ENCODE assay signal across 9 mouse cellular contexts in genomic region chrX:164373081-164373480, GRCm38 (mm10). TPM values are rescaled to one million over a fixed set of nuclear protein-coding genes. Genes with fewer than 3 reads are reported as not detected.
A peak's percentile ranks its signal among the peaks of the same experiment; 100 is the strongest.
DNase-seq lines count a peak whose midpoint lies in the region; ATAC-seq lines count a peak whose summit lies in the region.
"Had no signal": no experiment of that assay in that cellular context is flagged by ENCODE, and none has a peak within 500 bp of the region (broad histone marks: within the 10 kb centered on the region; RNA-seq: fewer than 3 reads in every experiment).

Gene Vegfd (plus strand): TSS chrX:164373378.

- no peaks in the 10 kb centered on the region for H3K9me3 ChIP-seq in forebrain, embryonic 13.5 days (replicated peaks)
- no peaks in the 10 kb centered on the region for H3K9me3 ChIP-seq in forebrain, embryonic 10.5 days
- H3K9me3 ChIP-seq in embryonic facial prominence, embryonic 11.5 days (replicated peaks; ENCODE audit: control insufficient read depth, low read length) = no peaks in the 10 kb centered on the region
- no peaks in the 10 kb centered on the region for H3K9me3 ChIP-seq in hindbrain, embryonic 11.5 days (ENCODE audit: control insufficient read depth, low read length)
- H3K9me3 ChIP-seq: embryonic facial prominence, embryonic 13.5 days had no signal

- H3K9ac ChIP-seq in forebrain, embryonic 13.5 days = no peak within 1 kb of the TSS
- H3K9ac ChIP-seq in embryonic facial prominence, embryonic 11.5 days (replicated peaks; ENCODE audit: low read length) = no peak within 1 kb of the TSS
- H3K9ac ChIP-seq in hindbrain, embryonic 11.5 days (ENCODE audit: low read depth, low read length) = no peak within 1 kb of the TSS
- H3K9ac ChIP-seq: embryonic facial prominence, embryonic 13.5 days had no signal

- H3K4me2 ChIP-seq in forebrain, embryonic 13.5 days = no peak within 1 kb of the TSS
- no peak within 1 kb of the TSS for H3K4me2 ChIP-seq in embryonic facial prominence, embryonic 11.5 days (ENCODE audit: low read depth, low read length)
- H3K4me2 ChIP-seq in hindbrain, embryonic 11.5 days (replicated peaks; ENCODE audit: low read depth, low read length) = no peak within 1 kb of the TSS
- H3K4me2 ChIP-seq: embryonic facial prominence, embryonic 13.5 days had no signal

- no peaks in the 10 kb centered on the region; the same call in 1 of the 2 replicates for H3K27me3 ChIP-seq in forebrain, embryonic 13.5 days
- peaks cover 51% of the 10 kb centered on the region for H3K27me3 ChIP-seq in forebrain, embryonic 10.5 days (ENCODE audit: poor library complexity, severe bottlenecking)
- no peaks in the 10 kb centered on the region for H3K27me3 ChIP-seq in embryonic facial prominence, embryonic 11.5 days (ENCODE audit: control insufficient read depth, insufficient read depth, low read length)
- no peaks in the 10 kb centered on the region for H3K27me3 ChIP-seq in hindbrain, embryonic 11.5 days (ENCODE audit: control insufficient read depth, insufficient read depth, low read length)

- H3K27ac ChIP-seq in forebrain, embryonic 13.5 days = no peak within 1 kb of the TSS
- H3K27ac ChIP-seq in forebrain, embryonic 10.5 days = no peak within 1 kb of the TSS
- H3K27ac ChIP-seq in embryonic facial prominence, embryonic 11.5 days (replicated peaks; ENCODE audit: low read depth, low read length) = no peak within 1 kb of the TSS
- H3K27ac ChIP-seq in hindbrain, embryonic 11.5 days (ENCODE audit: low read depth, low read length) = no peak within 1 kb of the TSS
- H3K27ac ChIP-seq: embryonic facial prominence, embryonic 13.5 days had no signal

- 35% methylated on average over 3 of the region's 3 CpGs for WGBS in forebrain, embryonic 13.5 days
- WGBS in forebrain, embryonic 10.5 days = 42% methylated on average over 3 of the region's 3 CpGs
- 38% methylated on average over 3 of the region's 3 CpGs for WGBS in embryonic facial prominence, embryonic 11.5 days
- 37% methylated on average over 3 of the region's 3 CpGs for WGBS in hindbrain, embryonic 11.5 days

- peak; percentile 16; the same call in 1 of the 2 replicates for ATAC-seq in forebrain, embryonic 13.5 days
- no peak for ATAC-seq in embryonic facial prominence, embryonic 11.5 days (replicated peaks; ENCODE audit: insufficient number of reproducible peaks, low FRiP score, low TSS enrichment, low read depth)
- no peak for ATAC-seq in hindbrain, embryonic 11.5 days (ENCODE audit: low FRiP score)

- no peaks in the 10 kb centered on the region for H3K36me3 ChIP-seq in forebrain, embryonic 13.5 days (ENCODE audit: poor library complexity, severe bottlenecking)
- no peaks in the 10 kb centered on the region for H3K36me3 ChIP-seq in forebrain, embryonic 10.5 days (replicated peaks)
- no peaks in the 10 kb centered on the region for H3K36me3 ChIP-seq in embryonic facial prominence, embryonic 11.5 days (replicated peaks; ENCODE audit: control insufficient read depth, insufficient read depth, low read depth, low read length)
- no peaks in the 10 kb centered on the region for H3K36me3 ChIP-seq in hindbrain, embryonic 11.5 days (ENCODE audit: control insufficient read depth, insufficient read depth, low read length)
- H3K36me3 ChIP-seq: embryonic facial prominence, embryonic 13.5 days had no signal

- no peak within 1 kb of the TSS for H3K4me3 ChIP-seq in forebrain, embryonic 13.5 days
- H3K4me3 ChIP-seq in forebrain, embryonic 10.5 days = no peak within 1 kb of the TSS
- H3K4me3 ChIP-seq in embryonic facial prominence, embryonic 11.5 days (ENCODE audit: low read depth, low read length) = no peak within 1 kb of the TSS
- no peak within 1 kb of the TSS for H3K4me3 ChIP-seq in hindbrain, embryonic 11.5 days (ENCODE audit: low read depth, low read length)
- H3K4me3 ChIP-seq: embryonic facial prominence, embryonic 13.5 days had no signal

- DNase-seq in forebrain, embryonic 10.5 days (ENCODE audit: extremely low spot score, low spot score) = no peak
- peak; percentile 4 for DNase-seq in embryonic facial prominence, embryonic 11.5 days (ENCODE audit: low spot score)
- DNase-seq in heart, postnatal 10 days = peak; percentile 54 to 60
- DNase-seq in left cerebral cortex, postnatal 14 days (ENCODE audit: low spot score in 2 of 2) = peak; percentile 41 to 66
- DNase-seq in right cerebral cortex, postnatal 10 days (ENCODE audit: low spot score in 2 of 2) = peak; percentile 48 to 53
- no peak for DNase-seq in hindbrain, embryonic 11.5 days (ENCODE audit: low spot score)
- DNase-seq in spleen, postnatal 36 days (ENCODE audit: low spot score in 2 of 2) = no peak

- intact Hi-C loops in heart, postnatal 10 days (cut with DNase I) = no loop called here
- intact Hi-C loops in left cerebral cortex, postnatal 14 days (cut with DNase I) = no loop called here

- no peaks in the 10 kb centered on the region for H3K4me1 ChIP-seq in forebrain, embryonic 13.5 days
- H3K4me1 ChIP-seq in forebrain, embryonic 10.5 days = no peaks in the 10 kb centered on the region
- no peaks in the 10 kb centered on the region for H3K4me1 ChIP-seq in embryonic facial prominence, embryonic 11.5 days (ENCODE audit: control insufficient read depth, insufficient read depth, low read length)
- H3K4me1 ChIP-seq in hindbrain, embryonic 11.5 days (replicated peaks; ENCODE audit: control insufficient read depth, insufficient read depth, low read length) = no peaks in the 10 kb centered on the region
- H3K4me1 ChIP-seq: embryonic facial prominence, embryonic 13.5 days had no signal

RNA-seq across cellular contexts. Expression of gene Vegfd, which starts in this region (rescaled TPM):
- 0.23 and 0.35 TPM in 2 replicates for polyA plus RNA-seq in forebrain, embryonic 13.5 days (2015; fragmentation: Nextera tagmentation; extraction: Ambion mirVana)
- polyA plus RNA-seq in forebrain, embryonic 10.5 days (2016; fragmentation: Nextera tagmentation; extraction: Ambion mirVana) = 1.2 and 1.3 TPM in 2 replicates
- 3.1 and 4.1 TPM in 2 replicates for polyA plus RNA-seq in embryonic facial prominence, embryonic 11.5 days (2014; fragmentation: Nextera tagmentation; extraction: Ambion mirVana)
- 1 to 10 TPM; 3.3 to 3.5 TPM for total RNA-seq in heart, postnatal 10 days (2021)
- 1 to 10 TPM; 2.4 to 2.7 TPM for total RNA-seq in left cerebral cortex, postnatal 14 days (2021)
- 1.1 and 1.6 TPM in 2 replicates for polyA plus RNA-seq in hindbrain, embryonic 11.5 days (2014; fragmentation: Nextera tagmentation; extraction: Ambion mirVana)

Comparison
In these comparisons a context has a peak if more than half of its experiments do, and no peak if none do; other contexts are left out.
1. Peak in ATAC-seq in forebrain, embryonic 13.5 days; RNA of the gene not detected or under 1 TPM.
2. DNase-seq: peak in embryonic facial prominence, embryonic 11.5 days (single experiment), heart, postnatal 10 days (2 of 2), left cerebral cortex, postnatal 14 days (2 of 2) and right cerebral cortex, postnatal 10 days (2 of 2); none in forebrain, embryonic 10.5 days (single experiment), hindbrain, embryonic 11.5 days (single experiment) and spleen, postnatal 36 days (0 of 2).